Mouse (Mus musculus): Measurements from ENCODE around the gene Snd1.

Snd1 gene

DNA sequence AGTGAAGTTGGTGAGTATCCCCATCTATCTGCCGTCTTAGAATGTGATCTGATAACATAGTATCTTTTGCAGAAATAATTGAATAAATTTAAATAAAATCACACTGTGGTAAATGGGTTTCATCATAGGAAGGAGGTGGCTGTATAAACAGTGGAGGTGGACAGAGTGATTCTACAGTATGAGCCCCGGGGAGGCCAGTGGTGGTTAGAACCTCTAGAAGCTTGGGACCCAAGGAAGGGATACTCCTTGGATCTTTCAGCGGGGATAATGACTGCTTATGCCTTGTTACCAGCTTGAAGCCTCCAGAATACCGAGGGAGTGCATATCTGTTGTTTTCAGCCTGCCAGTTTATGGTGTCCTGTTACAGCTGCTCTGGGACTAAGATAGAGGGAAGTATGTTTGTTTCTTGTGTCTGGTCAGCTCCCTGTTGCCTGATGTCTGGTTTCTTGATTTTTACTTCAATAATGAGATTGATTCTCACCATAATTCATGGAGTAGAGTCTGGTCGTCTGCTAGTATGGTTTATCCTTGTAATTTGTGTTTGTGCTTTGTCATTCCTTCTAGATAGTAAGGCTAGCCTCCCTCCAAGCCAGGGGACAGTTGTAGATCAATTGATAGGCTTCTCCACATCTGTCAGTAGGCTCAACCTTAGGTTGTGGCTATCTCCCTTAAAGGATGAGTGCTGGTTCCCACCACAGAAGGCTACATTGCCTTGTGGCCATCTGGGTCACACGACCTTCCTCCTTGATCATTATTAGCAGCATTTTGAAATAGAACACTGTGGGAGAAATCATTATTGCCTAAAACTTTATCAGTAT, 160.8 kb downstream of the Snd1 start:
- no peak for DNase-seq (ENCODE audit: low spot score)

DNA sequence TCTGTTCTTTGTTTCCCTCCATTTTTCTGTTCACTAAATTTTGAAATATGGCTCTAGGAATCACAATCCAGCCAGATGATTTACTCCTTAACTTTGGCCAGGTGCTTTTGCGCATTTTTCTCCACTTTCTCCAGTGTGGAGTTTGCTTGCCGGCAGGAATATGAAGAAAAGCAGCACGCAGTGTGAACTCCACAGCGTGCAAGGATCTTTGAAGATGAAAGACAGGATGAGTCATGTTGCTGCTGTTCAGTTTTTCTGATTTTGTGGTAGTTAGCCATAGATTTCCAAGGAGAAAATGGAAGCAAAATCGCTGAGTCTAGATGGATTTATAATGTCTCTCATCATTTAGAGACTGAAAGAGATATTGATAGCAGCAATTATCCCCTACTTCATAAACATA, 165.1 kb downstream of the Snd1 start:
- DNase-seq (ENCODE audit: low spot score), result no peak

- no peak for DNase-seq (ENCODE audit: low spot score)
Measured at GRCm38 (mm10) chr6:28642909-28643308, 168.0 kb downstream of the Snd1 start.

GRCm38 (mm10) chr6:28645231-28645630, 170.3 kb downstream of the Snd1 start:
- DNase-seq (ENCODE audit: low spot score), result no peak

- DNase-seq (ENCODE audit: low spot score), result no peak
Measured at GRCm38 (mm10) chr6:28656511-28656910, 181.6 kb downstream of the Snd1 start.

- no peak for DNase-seq (ENCODE audit: low spot score)
Measured at GRCm38 (mm10) chr6:28663004-28663403, 188.1 kb downstream of the Snd1 start.

DNA sequence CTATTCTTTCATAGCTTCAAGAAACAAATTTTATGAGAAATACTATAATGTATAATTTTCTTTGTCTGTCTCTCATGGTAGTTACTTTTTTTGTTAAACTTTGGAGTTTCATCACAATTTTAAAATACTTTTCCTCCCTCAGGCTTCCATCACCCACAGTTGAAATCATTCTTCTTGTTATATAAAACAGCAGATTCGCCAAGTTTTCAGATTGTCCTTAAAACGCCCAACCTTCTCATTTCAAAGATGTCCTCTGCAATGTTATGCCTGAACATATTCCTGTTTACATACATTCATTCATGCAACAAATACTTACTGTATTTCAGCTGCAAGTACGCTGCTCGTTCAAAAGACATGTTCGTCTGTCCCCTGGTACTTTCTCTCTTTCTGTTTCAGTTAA, 188.7 kb downstream of the Snd1 start:
- DNase-seq (ENCODE audit: low spot score), result no peak

- no peak for DNase-seq (ENCODE audit: low spot score)
Measured at GRCm38 (mm10) chr6:28664716-28665115, 189.8 kb downstream of the Snd1 start.

GRCm38 (mm10) chr6:28667586-28667985, 192.6 kb downstream of the Snd1 start:
- DNase-seq (ENCODE audit: low spot score), result no peak

DNA sequence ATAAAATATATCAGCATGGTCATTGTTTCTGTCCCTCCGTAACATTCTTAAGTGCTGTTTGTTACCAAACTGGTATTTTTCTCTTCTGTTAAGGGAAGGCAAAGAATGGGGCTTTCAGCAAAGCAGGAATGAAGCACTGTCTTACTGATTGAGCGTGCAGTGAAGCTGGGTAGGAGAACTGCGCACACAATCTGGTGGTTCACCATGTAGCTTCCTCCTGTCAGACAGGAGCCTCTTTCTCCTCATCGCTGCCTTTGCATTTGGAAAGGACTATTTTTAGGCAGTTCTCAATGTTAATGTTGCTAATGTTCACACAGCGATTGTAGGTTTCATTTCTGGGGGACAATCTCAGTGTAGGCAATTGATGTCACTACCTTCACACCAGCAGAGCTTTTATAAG, 194.3 kb downstream of the Snd1 start:
- no peak for DNase-seq (ENCODE audit: low spot score)

DNA sequence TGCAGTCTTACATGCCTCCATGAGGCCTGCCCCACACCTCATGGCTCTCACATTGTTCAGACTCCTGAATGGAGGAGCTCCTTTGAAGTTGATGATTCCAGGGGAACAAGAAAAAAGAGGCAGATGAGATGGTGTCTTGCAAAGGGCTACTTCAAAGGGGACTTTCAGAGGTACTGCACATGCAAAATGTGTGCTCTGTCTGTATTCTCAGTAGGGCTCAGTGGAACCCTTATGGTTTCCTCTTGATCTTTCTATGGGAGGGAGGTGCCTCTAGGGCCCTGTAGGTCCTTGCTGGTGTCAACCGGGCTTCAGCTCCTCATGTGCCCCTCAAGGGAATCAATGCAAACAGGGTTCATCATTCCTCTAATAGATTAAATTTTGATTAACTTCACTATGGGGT, 197.4 kb downstream of the Snd1 start:
- DNase-seq (ENCODE audit: low spot score), result no peak

GRCm38 (mm10) chr6:28674686-28675085, 199.7 kb downstream of the Snd1 start:
- DNase-seq (ENCODE audit: low spot score), result no peak

- DNase-seq (ENCODE audit: low spot score), result no peak
Measured at GRCm38 (mm10) chr6:28678896-28679295, 204.0 kb downstream of the Snd1 start.

GRCm38 (mm10) chr6:28680537-28680936, 205.6 kb downstream of the Snd1 start:
- no peak for DNase-seq (ENCODE audit: low spot score)

GRCm38 (mm10) chr6:28681521-28682457, 206.8 kb downstream of the Snd1 start:
- DNase-seq (ENCODE audit: low spot score), result no peak

DNA sequence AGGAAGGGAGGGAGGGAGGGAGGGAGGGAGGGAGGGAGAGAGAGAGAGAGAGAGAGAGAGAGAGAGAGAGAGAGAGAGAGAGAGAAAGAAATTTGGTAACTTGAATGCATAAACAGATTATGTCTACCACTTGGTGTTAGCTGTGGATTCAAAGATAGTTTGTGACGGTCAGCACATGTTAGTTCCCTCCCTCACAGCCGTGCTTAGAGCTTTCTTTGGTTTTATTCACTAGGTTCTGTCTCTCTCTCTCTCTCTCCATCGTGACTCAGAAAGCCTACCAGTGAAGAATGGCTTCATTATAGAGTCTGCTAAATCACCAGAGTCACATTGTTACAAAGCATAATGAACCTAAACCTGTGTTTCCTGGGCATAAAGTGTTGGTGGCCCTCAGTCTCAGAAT, 210.1 kb downstream of the Snd1 start:
- DNase-seq (ENCODE audit: low spot score), result no peak

- no peak for DNase-seq (ENCODE audit: low spot score)
Measured at GRCm38 (mm10) chr6:28685745-28686144, 210.8 kb downstream of the Snd1 start.

DNA sequence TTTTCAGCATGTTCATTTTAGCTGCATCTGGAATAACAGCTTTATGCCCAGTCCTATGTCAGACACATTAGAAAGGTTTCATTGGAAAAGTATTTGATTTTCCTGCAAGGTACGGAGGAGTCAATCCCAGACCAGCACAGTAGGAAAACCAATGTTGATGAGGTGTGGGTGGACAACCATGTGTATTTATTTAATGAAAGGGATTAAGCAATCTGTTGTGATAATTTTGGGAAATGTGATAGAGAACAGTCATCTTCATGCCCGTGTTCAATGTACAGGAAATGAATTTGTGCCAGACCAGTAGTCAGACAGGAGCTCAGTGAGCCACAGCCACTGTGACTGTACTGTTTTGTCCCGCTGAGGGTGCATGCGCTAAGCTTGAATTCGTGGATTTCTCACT, 212.8 kb downstream of the Snd1 start:
- no peak for DNase-seq (ENCODE audit: low spot score)

GRCm38 (mm10) chr6:28692659-28693058, 217.7 kb downstream of the Snd1 start:
- no peak for DNase-seq (ENCODE audit: low spot score)

DNA sequence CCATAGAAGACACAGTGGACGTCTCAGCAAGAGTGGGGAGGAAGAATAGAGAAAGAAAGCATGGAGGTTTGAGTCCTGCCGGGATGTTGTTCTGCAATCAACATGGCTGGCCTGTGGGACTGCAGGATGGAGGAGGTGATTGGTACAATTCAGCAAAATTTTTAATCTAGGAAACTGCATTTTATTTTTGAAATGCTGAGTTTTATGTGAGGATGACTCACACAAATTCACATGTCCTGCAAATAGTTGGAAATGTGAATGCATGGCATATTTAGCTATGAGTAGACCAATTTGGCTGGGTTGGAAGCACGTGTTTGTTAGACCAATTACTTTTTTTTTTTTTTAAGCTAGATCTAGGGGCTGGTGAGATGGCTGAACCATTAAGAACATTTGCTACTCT, 222.3 kb downstream of the Snd1 start:
- DNase-seq (ENCODE audit: low spot score), result no peak

DNA sequence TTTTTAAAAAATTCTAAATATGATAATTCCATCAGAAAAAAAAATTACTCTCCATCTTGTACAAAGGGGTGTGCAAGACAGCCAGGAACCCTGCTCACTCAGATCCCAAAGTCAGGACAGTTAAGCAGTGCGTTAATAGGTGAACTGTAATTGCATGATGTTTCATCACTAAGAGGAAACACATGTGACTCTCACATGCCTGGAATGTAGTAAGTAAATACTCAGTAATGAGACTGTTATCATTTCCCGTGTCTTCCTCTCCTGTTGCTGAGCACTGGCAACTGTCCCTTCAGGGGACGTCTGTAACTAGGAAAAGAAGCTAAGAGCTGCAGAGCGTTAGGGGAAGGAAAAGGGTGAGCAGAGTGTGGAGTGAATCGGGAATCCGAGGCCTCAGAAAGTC, 229.7 kb downstream of the Snd1 start:
- DNase-seq (ENCODE audit: low spot score), result no peak

DNA sequence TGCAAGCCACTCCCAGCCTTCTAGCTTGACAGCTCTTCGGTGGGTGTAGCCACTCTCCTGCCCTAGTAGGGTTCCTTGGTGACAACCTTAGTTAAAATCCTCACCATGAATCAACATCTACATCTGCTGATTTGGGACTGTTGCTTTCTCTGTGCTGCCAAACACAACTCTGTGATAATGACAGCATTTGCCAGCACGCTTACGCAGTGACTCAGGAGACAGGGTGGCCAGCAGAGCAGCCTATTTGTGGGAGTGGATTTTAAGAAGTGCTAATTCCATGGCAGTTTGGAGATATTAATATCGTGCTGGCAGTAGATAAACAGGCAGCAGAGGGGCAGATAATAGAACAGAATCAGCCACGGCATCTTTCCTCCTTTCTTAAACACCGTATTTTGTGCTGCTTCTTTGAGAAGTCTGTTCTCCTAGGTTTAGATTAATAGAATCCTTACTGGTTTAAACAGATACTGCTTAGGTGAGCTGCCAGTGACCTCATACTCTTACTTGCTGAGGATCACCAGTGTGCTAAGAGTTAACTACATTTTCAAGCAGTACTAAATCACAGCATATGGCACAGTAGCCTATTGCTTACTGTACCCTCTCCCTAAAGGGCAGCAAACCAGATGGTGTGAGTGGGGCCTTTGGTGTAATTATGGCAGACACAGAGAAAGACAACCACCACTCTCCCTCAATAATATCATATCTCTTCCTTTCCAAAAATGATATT, 230.6 kb downstream of the Snd1 start:
- DNase-seq (ENCODE audit: low spot score), result no peak
